Mouse (Mus musculus) spleen, adult 2 months (tissue): ENCODE measurements around the gene Esp24. TPM values are rescaled to one million over a fixed set of nuclear protein-coding genes. Genes with fewer than 3 reads are reported as not detected.
"Not testable (repeated sequence)": the region's sequence is repeated elsewhere in the genome, so short reads cannot be mapped to it uniquely, and the experiment has no call there.

ENCODE experiments used
- DNase-seq, 2 experiments: peaks; one replicate each; pipeline versions ENCODE4 v3.0.0 to v3.0.0-alpha.2; 2012 to 2021; ENCODE audit warnings: low spot score in 2 of 2, low read depth in 1 of 2
- H3K27ac ChIP-seq: fragments of 200-500 bp; 2 replicates; pipeline ENCODE4 v1.5.1; 2012; ENCODE audit warnings: low read length, inconsistent platforms; ENCODE audit not compliant: insufficient read depth
- H3K27me3 ChIP-seq: fragments of 200-500 bp; 2 replicates; pipeline ENCODE4 v1.6.1; 2012; ENCODE audit warnings: mild to moderate bottlenecking, moderate library complexity, low read length, inconsistent platforms; ENCODE audit not compliant: control insufficient read depth, insufficient read depth
- H3K36me3 ChIP-seq: fragments of 200-500 bp; 2 replicates; pipeline ENCODE4 v1.6.1; 2012; ENCODE audit warnings: mild to moderate bottlenecking, low read length, inconsistent platforms; ENCODE audit not compliant: control insufficient read depth, insufficient read depth
- H3K4me1 ChIP-seq: fragments of 200-500 bp; 2 replicates; pipeline ENCODE4 v1.6.1; 2011; ENCODE audit warnings: inconsistent platforms; ENCODE audit not compliant: control insufficient read depth, insufficient read depth, insufficient read length
- H3K4me3 ChIP-seq: fragments of 200-500 bp; 2 replicates; pipeline ENCODE4 v1.5.1; 2011; ENCODE audit warnings: mild to moderate bottlenecking, inconsistent platforms; ENCODE audit not compliant: insufficient read depth, insufficient read length; ENCODE audit errors: extremely low read depth
- CTCF ChIP-seq: fragments of 200-500 bp; IDR thresholded peaks from 2 replicates; pipeline ENCODE4 v1.5.1; 2011; ENCODE audit warnings: mild to moderate bottlenecking, inconsistent platforms; ENCODE audit not compliant: insufficient read depth, insufficient read length, insufficient replicate concordance; ENCODE audit errors: extremely low read depth
- POLR2A ChIP-seq: fragments of 200-500 bp; IDR thresholded peaks from 2 replicates; pipeline ENCODE4 v1.6.1; 2011; ENCODE audit warnings: low read depth, low read length, inconsistent platforms
- WGBS: fragments of 180-500 bp; shearing (Covaris S2); methylation state at CpG from one replicate; pipeline ENCODE4 v1.1.7; 2018; 5-methylcytosine and 5-hydroxymethylcytosine counted together
- polyA plus RNA-seq: library from polyadenylated mRNA; depleted of rRNA; stranded (reverse); fragments of >200 nt; gene quantifications from 2 replicates; pipeline ENCODE4 v1.2.3, GENCODE M21; 2012; rRNA removed

The Esp24 gene
- not detected in 2 replicates for polyA plus RNA-seq

- not testable (repeated sequence) for DNase-seq, H3K27me3 ChIP-seq, H3K36me3 ChIP-seq, H3K4me3 ChIP-seq, H3K4me1 ChIP-seq, H3K27ac ChIP-seq
- WGBS, result 87% methylated on average over 3 of the region's 3 CpGs
Measured at GRCm38 (mm10) chr17:39036395-39036794, at the start of gene Esp24. Esp24 (plus strand) TSS chr17:39036695.

DNA sequence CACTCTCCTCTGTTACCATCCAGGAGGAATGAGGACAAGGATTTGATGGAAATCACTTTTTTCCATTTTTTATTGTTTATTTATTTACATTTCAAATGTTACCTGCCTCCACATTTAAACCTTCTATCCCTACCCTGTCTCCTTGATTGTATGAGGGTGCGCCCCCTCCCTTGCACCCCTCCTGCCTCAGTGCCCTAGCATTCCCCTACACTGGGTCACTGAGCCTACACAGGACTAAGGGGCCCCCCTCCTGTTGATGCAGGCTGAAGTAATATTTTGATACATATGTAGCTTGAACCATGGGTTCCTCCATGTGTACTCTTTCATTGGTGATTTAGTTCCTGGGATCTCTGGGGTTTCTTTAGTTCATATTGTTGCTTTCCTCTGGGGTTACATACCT is 26.6 kb upstream of the Esp24 start:
- no peak overlapping the region for H3K27ac ChIP-seq
- H3K4me3 ChIP-seq, result no peak overlapping the region
- 83% methylated on average over 1 of the region's 1 CpGs for WGBS
- TF ChIP-seq CTCF (no peak), POLR2A (no peak)
- no peaks in the 10 kb centered on the region for H3K4me1 ChIP-seq
- no peaks in the 10 kb centered on the region for H3K36me3 ChIP-seq
- H3K27me3 ChIP-seq, result no peaks in the 10 kb centered on the region
- no peak for DNase-seq

DNA sequence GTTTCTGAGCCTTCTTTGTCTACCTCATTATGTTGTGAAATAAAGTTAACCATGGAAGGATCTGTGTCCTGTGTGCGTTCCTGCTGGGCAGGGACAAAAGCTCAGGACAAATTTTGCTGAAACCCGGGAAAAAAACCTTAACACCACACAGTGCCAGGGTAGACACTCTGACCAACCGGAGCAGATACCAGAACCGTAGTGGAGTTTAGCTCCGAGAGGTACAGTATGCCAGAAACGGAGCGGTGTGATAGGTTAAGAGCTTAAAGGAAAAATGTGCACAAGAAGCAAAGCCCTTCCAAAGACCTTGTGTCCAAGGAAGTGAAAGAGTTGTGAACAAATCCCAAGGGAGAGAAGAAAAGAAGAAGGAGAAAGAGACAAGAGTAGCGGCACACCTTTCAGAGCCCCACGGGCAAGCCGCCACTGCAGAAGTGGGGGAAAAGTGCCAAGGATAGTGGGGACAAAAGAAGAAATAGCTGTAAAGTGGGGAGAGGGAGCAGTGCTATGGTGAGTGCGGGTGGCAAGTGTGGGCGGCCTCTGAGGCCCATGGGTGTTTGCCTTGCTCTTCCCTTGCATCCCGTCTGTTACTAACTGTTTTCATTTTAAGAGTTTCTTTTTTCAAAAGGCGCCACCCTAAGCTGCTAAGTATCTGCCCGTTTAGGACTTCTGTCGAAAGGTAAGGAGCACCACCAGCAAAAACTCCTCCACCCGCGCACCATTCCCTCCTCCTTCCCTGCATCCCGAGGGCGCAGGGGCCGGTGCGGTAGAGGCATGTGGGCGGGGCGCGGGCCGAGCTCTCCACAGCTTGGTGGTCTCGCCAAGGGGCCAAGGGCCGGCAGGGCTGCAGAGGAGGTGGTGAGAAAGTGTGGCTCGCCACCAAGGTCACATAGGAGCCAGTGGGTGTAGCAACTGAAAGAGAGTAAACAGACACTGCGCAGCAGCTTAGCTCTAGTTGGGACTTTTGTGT is 25.5 kb upstream of the Esp24 start:
- no peak overlapping the region for H3K4me3 ChIP-seq

DNA sequence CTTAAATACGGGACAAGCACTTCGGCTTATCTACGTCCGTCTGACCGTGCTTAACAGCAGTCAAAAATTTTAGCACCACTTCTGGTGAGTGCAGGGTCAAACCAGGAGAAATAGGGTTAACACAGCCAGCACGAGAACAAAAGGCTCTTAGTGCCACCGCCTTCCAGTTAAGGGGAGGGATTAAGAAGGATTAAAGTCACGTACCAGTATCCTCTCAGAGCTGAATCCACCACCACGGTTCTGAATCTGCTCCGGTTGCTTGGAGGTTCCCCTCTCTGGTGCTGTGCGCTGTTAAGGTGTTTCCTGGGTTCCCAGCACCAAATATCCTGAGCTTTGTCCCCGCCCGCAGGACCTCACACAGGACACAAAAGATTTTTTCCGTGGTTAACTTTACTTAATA is 19.3 kb upstream of the Esp24 start:
- 73% methylated on average over 14 of the region's 14 CpGs for WGBS
- no peak overlapping the region for H3K27ac ChIP-seq
- no peak overlapping the region for H3K4me3 ChIP-seq
- H3K36me3 ChIP-seq, result no peaks in the 10 kb centered on the region
- no peak for DNase-seq
- no peaks in the 10 kb centered on the region for H3K27me3 ChIP-seq
- no peak for TF ChIP-seq CTCF
- no peak for TF ChIP-seq POLR2A
- no peaks in the 10 kb centered on the region for H3K4me1 ChIP-seq

More for the DNA sequence above, 25.5 kb upstream of the Esp24 start:
- Histone ChIP-seq H3K27me3 (no peaks in the 10 kb centered on the region), H3K4me1 (no peaks in the 10 kb centered on the region), H3K36me3 (no peaks in the 10 kb centered on the region), H3K27ac (no peak overlapping the region)
- WGBS, result 42% methylated on average over 30 of the region's 30 CpGs
- TF ChIP-seq CTCF (no peak), POLR2A (no peak)
- DNase-seq, result no peak

DNA sequence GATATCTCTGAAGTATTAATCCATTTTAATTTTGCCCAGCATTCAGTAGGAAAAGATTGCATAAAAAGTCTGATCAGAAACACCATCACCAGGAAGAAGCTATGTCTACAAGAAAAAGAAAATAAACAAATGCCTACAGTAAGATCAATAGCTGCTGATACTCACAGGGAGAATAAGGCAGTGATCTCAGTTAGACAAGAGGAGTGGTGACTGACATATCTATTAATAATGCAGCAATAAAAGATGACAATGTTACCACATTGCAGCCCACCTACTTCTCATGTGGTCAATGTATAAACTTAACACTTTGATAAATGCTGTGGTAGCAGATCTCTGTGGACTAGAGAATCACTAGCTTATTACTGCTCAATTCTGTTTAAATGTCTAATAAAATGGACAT is 6.7 kb downstream of the Esp24 start, which contains the start of gene Gm21903:
TSS of gene Gm21903 (minus strand) at position 101 of the 400 bp plus-strand sequence.
- Histone ChIP-seq H3K27ac (no peak within 1 kb of the TSS), H3K36me3 (no peaks in the 10 kb centered on the region), H3K27me3 (no peaks in the 10 kb centered on the region), H3K4me1 (no peaks in the 10 kb centered on the region), H3K4me3 (no peak within 1 kb of the TSS)
- TF ChIP-seq CTCF (no peak), POLR2A (no peak)
- no peak for DNase-seq

GRCm38 (mm10) chr17:39063641-39064040 is 27.1 kb downstream of the Esp24 start:
- Histone ChIP-seq H3K27me3 (no peaks in the 10 kb centered on the region), H3K4me3 (no peak overlapping the region), H3K27ac (no peak overlapping the region), H3K36me3 (no peaks in the 10 kb centered on the region), H3K4me1 (no peaks in the 10 kb centered on the region)
- TF ChIP-seq POLR2A (no peak), CTCF (no peak)
- no peak for DNase-seq

DNA sequence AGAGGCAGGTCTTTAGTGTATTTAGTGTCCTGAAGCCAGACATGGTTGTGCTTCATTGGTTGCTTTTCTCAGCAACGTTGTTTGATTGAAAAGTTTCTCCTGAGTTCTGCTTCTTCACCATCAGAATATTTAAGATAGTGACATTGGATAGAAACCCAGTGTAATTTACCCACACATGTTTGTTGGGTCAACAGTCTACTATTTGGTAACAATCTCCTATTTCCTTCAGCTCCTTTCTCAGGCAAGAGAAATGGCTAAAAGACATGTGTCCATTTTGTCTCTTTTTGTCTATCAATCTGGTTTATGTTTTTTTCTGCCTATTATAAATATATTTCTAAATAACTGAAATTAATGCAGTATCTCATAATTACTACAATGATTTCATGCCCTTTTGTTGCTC is 40.4 kb downstream of the Esp24 start, which contains the start of gene Esp23:
TSS of gene Esp23 (minus strand) at position 101 of the 400 bp plus-strand sequence.
- no peaks in the 10 kb centered on the region for H3K27me3 ChIP-seq
- H3K27ac ChIP-seq, result no peak within 1 kb of the TSS
- WGBS, result 36% methylated on average over 1 of the region's 1 CpGs
- TF ChIP-seq CTCF (no peak), POLR2A (no peak)
- DNase-seq, result no peak
- H3K4me1 ChIP-seq, result no peaks in the 10 kb centered on the region
- H3K4me3 ChIP-seq, result no peak within 1 kb of the TSS
- H3K36me3 ChIP-seq, result no peaks in the 10 kb centered on the region

Other genes starting within 250 kb of the Esp24 start
- not detected in 2 replicates for gene Gm21903, start 6.6 kb downstream of the Esp24 start, polyA plus RNA-seq
- gene Esp23, start 40.3 kb downstream of the Esp24 start, polyA plus RNA-seq, result not detected in 2 replicates
- gene Esp22, start 58.6 kb downstream of the Esp24 start, polyA plus RNA-seq, result not detected in 2 replicates